Mouse (Mus musculus): ENCODE measurements around the gene Trak2. TPM values are rescaled to one million over a fixed set of nuclear protein-coding genes. Genes with fewer than 3 reads are reported as not detected.
"Not testable (repeated sequence)": the region's sequence is repeated elsewhere in the genome, so short reads cannot be mapped to it uniquely, and the experiment has no call there.

Gene Trak2
- polyA plus RNA-seq, 1 experiment = 24.6 TPM

- no peak overlapping the region for H3K4me3 ChIP-seq (ENCODE audit: insufficient read depth, low read length)
- H3K27ac ChIP-seq (ENCODE audit: insufficient read depth, low read depth, low read length) = no peak overlapping the region
- H3K4me1 ChIP-seq (ENCODE audit: control insufficient read depth, insufficient read depth, low read length) = 0 out of 2 replicates have a peak, but pooled peaks cover 2% of the 10 kb centered on the region
- TF ChIP-seq POLR2A (IDR thresholded peaks at IDR 0.05; ENCODE audit: borderline replicate concordance, low read depth, low read length) (no peak), CTCF (IDR thresholded peaks at IDR 0.05; ENCODE audit: low read depth, low read length) (no peak)
These were observed 27.1 kb downstream of the Trak2 start for GRCm38 (mm10) chr1:58945960-58946670.

- TF ChIP-seq POLR2A (IDR thresholded peaks at IDR 0.05; ENCODE audit: borderline replicate concordance, low read depth, low read length) (no peak), CTCF (IDR thresholded peaks at IDR 0.05; ENCODE audit: low read depth, low read length) (no peak)
- Histone ChIP-seq H3K4me1 (ENCODE audit: control insufficient read depth, insufficient read depth, low read length) (no peaks in the 10 kb centered on the region), H3K4me3 (ENCODE audit: insufficient read depth, low read length) (no peak overlapping the region), H3K27ac (ENCODE audit: insufficient read depth, low read depth, low read length) (no peak overlapping the region)
These were observed 27.7 kb downstream of the Trak2 start for GRCm38 (mm10) chr1:58945523-58945922.

GRCm38 (mm10) chr1:58937606-58938099, 35.6 kb downstream of the Trak2 start:
- Histone ChIP-seq H3K4me1 (ENCODE audit: control insufficient read depth, insufficient read depth, low read length) (no peaks in the 10 kb centered on the region), H3K27ac (ENCODE audit: insufficient read depth, low read depth, low read length) (no peak overlapping the region), H3K4me3 (ENCODE audit: insufficient read depth, low read length) (no peak overlapping the region)
- TF ChIP-seq CTCF (IDR thresholded peaks at IDR 0.05; ENCODE audit: low read depth, low read length) (no peak), POLR2A (IDR thresholded peaks at IDR 0.05; ENCODE audit: borderline replicate concordance, low read depth, low read length) (no peak)

- H3K27ac ChIP-seq (ENCODE audit: insufficient read depth, low read depth, low read length) = no peak overlapping the region
- H3K4me1 ChIP-seq (ENCODE audit: control insufficient read depth, insufficient read depth, low read length) = no peaks in the 10 kb centered on the region
- H3K4me3 ChIP-seq (ENCODE audit: insufficient read depth, low read length) = no peak overlapping the region
- TF ChIP-seq CTCF (IDR thresholded peaks at IDR 0.05; ENCODE audit: low read depth, low read length) (no peak), POLR2A (IDR thresholded peaks at IDR 0.05; ENCODE audit: borderline replicate concordance, low read depth, low read length) (no peak)
These were observed 36.3 kb downstream of the Trak2 start for GRCm38 (mm10) chr1:58936746-58937605.

- no peak overlapping the region for H3K4me3 ChIP-seq (ENCODE audit: insufficient read depth, low read length)
- H3K27ac ChIP-seq (ENCODE audit: insufficient read depth, low read depth, low read length) = no peak overlapping the region
- TF ChIP-seq POLR2A (IDR thresholded peaks at IDR 0.05; ENCODE audit: borderline replicate concordance, low read depth, low read length) (no peak), CTCF (IDR thresholded peaks at IDR 0.05; ENCODE audit: low read depth, low read length) (no peak)
- no peaks in the 10 kb centered on the region for H3K4me1 ChIP-seq (ENCODE audit: control insufficient read depth, insufficient read depth, low read length)
These were observed 46.6 kb downstream of the Trak2 start for GRCm38 (mm10) chr1:58926664-58927063.

GRCm38 (mm10) chr1:58917566-58917965, 55.7 kb downstream of the Trak2 start:
- TF ChIP-seq POLR2A (IDR thresholded peaks at IDR 0.05; ENCODE audit: borderline replicate concordance, low read depth, low read length) = no peak
- no peak for TF ChIP-seq CTCF (IDR thresholded peaks at IDR 0.05; ENCODE audit: low read depth, low read length)
- H3K4me3 ChIP-seq (ENCODE audit: insufficient read depth, low read length) = no peak overlapping the region
- no peaks in the 10 kb centered on the region for H3K4me1 ChIP-seq (ENCODE audit: control insufficient read depth, insufficient read depth, low read length)
- H3K27ac ChIP-seq (ENCODE audit: insufficient read depth, low read depth, low read length) = no peak overlapping the region

- no peak for TF ChIP-seq CTCF (IDR thresholded peaks at IDR 0.05; ENCODE audit: low read depth, low read length)
- no peak for TF ChIP-seq POLR2A (IDR thresholded peaks at IDR 0.05; ENCODE audit: borderline replicate concordance, low read depth, low read length)
- H3K4me1 ChIP-seq (ENCODE audit: control insufficient read depth, insufficient read depth, low read length) = no peaks in the 10 kb centered on the region
- H3K4me3 ChIP-seq (ENCODE audit: insufficient read depth, low read length) = no peak overlapping the region
- H3K27ac ChIP-seq (ENCODE audit: insufficient read depth, low read depth, low read length) = no peak overlapping the region
These were observed 63.5 kb downstream of the Trak2 start for GRCm38 (mm10) chr1:58909636-58910272.

GRCm38 (mm10) chr1:58903681-58904080, 69.5 kb downstream of the Trak2 start:
- Histone ChIP-seq H3K4me3 (ENCODE audit: insufficient read depth, low read length) (no peak overlapping the region), H3K4me1 (ENCODE audit: control insufficient read depth, insufficient read depth, low read length) (peaks cover 5% of the 10 kb centered on the region), H3K27ac (ENCODE audit: insufficient read depth, low read depth, low read length) (no peak overlapping the region)
- TF ChIP-seq POLR2A (IDR thresholded peaks at IDR 0.05; ENCODE audit: borderline replicate concordance, low read depth, low read length) (no peak), CTCF (IDR thresholded peaks at IDR 0.05; ENCODE audit: low read depth, low read length) (no peak)

- not testable (repeated sequence) for H3K4me3 ChIP-seq (ENCODE audit: insufficient read depth, low read length); H3K4me1 ChIP-seq (ENCODE audit: control insufficient read depth, insufficient read depth, low read length); H3K27ac ChIP-seq (ENCODE audit: insufficient read depth, low read depth, low read length)
These were observed 75.7 kb downstream of the Trak2 start for GRCm38 (mm10) chr1:58897561-58897960.

- not testable (repeated sequence) for H3K27ac ChIP-seq (ENCODE audit: insufficient read depth, low read depth, low read length); H3K4me3 ChIP-seq (ENCODE audit: insufficient read depth, low read length); H3K4me1 ChIP-seq (ENCODE audit: control insufficient read depth, insufficient read depth, low read length)
These were observed 80.8 kb downstream of the Trak2 start for GRCm38 (mm10) chr1:58892386-58892785.

GRCm38 (mm10) chr1:58891481-58892170, 81.6 kb downstream of the Trak2 start:
- H3K4me3 ChIP-seq (ENCODE audit: insufficient read depth, low read length); H3K27ac ChIP-seq (ENCODE audit: insufficient read depth, low read depth, low read length); H3K4me1 ChIP-seq (ENCODE audit: control insufficient read depth, insufficient read depth, low read length): not testable (repeated sequence)

- not testable (repeated sequence) for H3K4me1 ChIP-seq (ENCODE audit: control insufficient read depth, insufficient read depth, low read length); H3K4me3 ChIP-seq (ENCODE audit: insufficient read depth, low read length); H3K27ac ChIP-seq (ENCODE audit: insufficient read depth, low read depth, low read length)
These were observed 82.4 kb downstream of the Trak2 start for GRCm38 (mm10) chr1:58890697-58891290.

All from bone marrow macrophage, adult 2 months (primary cell).